Mouse (Mus musculus): ENCODE measurements around the gene Usp32. TPM values are rescaled to one million over a fixed set of nuclear protein-coding genes. Genes with fewer than 3 reads are reported as not detected.

Usp32 gene
- total and polyA plus RNA-seq, 3 experiments = 9.9 to 163 (median 24.9) TPM

DNA sequence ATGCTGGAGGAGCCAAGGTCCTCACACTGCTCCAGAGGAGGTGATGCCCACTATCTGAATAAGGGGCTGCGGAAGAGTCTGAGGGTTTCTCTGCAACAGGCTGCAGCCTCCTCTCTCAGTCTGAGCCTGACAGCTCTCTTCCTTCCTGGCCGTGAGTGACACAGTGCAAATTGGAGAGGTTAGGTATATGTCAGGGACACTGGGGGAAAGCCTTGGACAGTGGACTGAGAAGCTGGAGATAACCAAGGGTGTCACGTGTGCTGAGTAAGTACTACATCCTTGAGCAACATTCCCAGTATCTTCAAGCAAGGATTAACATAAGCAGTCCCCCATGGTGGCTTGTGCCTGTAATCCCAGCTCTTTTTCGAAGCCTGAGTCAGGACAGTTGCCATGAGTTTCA, 38.5 kb upstream of the Usp32 start:
- Histone ChIP-seq H3K36me3 (replicated peaks) (no peaks in the 10 kb centered on the region), H3K4me3 (ENCODE audit: low read depth, low read length) (no peak overlapping the region), H3K27me3 (ENCODE audit: insufficient read depth, low read length) (peaks cover 6% of the 10 kb centered on the region), H3K4me1 (ENCODE audit: insufficient read depth, low read depth, low read length) (peaks cover 16% of the 10 kb centered on the region), H3K9me3 (replicated peaks) (no peaks in the 10 kb centered on the region)
- no peak for DNase-seq (ENCODE audit: low spot score)
- TF ChIP-seq GATA1 (IDR thresholded peaks at IDR 0.05; ENCODE audit: borderline replicate concordance, low read length) (no peak), CTCF (IDR thresholded peaks at IDR 0.05; ENCODE audit: low read depth, low read length) (no peak), GATA2 (IDR thresholded peaks at IDR 0.05; ENCODE audit: borderline replicate concordance, low read depth, low read length) (no peak), POLR2AphosphoS5 (IDR thresholded peaks at IDR 0.05; ENCODE audit: insufficient replicate concordance, low read depth, low read length) (no peak), TAL1 (conservative IDR thresholded peaks at IDR 0.05; ENCODE audit: low read depth, low read length) (no peak)
- ATAC-seq (ENCODE audit: extremely low read depth, insufficient number of reproducible peaks, low FRiP score, poor library complexity, severe bottlenecking) = no peak

DNA sequence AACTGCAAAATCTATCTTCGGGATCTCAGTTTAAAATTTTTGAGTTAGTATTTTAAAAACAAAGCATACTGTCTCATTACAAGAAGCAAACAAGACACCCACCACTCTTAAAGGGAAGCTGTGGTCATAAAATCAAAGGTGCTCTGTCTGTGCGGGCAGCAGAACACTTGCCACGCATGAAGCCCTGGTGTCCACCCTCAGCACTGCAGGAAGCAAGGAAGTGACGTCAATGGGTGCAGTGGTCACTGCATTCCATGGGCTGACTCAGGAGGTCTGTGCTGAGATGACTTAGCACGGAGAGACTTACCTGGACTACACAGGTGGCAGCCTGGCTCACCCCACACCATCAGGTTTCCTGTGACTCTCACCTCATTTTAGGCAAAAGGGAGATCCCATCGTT, 37.8 kb upstream of the Usp32 start:
- H3K4me1 ChIP-seq (ENCODE audit: insufficient read depth, low read depth, low read length) = peaks cover 9% of the 10 kb centered on the region
- H3K4me3 ChIP-seq (ENCODE audit: low read depth, low read length) = no peak overlapping the region
- no peaks in the 10 kb centered on the region for H3K9me3 ChIP-seq (replicated peaks)
- TF ChIP-seq POLR2AphosphoS5 (IDR thresholded peaks at IDR 0.05; ENCODE audit: insufficient replicate concordance, low read depth, low read length) (no peak), GATA2 (IDR thresholded peaks at IDR 0.05; ENCODE audit: borderline replicate concordance, low read depth, low read length) (no peak), CTCF (IDR thresholded peaks at IDR 0.05; ENCODE audit: low read depth, low read length) (no peak), TAL1 (conservative IDR thresholded peaks at IDR 0.05; ENCODE audit: low read depth, low read length) (no peak), GATA1 (IDR thresholded peaks at IDR 0.05; ENCODE audit: borderline replicate concordance, low read length) (no peak)
- ATAC-seq (ENCODE audit: extremely low read depth, insufficient number of reproducible peaks, low FRiP score, poor library complexity, severe bottlenecking) (no peak), DNase-seq (ENCODE audit: low spot score) (no peak)
- H3K36me3 ChIP-seq (replicated peaks) = no peaks in the 10 kb centered on the region
- peaks cover 13% of the 10 kb centered on the region for H3K27me3 ChIP-seq (ENCODE audit: insufficient read depth, low read length)

DNA sequence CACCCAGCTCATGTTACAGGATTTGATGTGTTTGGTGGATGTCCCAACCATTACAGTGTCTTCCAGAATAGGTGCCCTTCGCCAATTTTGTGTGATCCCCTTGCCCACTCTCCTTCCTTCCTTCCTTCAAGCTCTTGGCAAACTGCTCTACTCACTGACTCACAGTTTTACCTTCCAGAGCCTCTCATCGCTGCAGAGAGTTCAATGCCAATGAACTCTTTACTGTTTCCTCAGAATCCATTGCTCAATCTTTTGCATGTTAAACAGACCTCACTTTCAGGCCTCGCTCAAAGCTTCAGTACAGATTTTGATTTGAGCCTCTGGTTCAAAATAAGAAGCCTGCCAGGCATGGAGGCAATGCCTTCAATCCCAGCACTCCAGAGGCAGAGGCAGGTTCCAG, 36.0 kb upstream of the Usp32 start:
- Histone ChIP-seq H3K36me3 (replicated peaks) (no peaks in the 10 kb centered on the region), H3K27me3 (ENCODE audit: insufficient read depth, low read length) (peaks cover 18% of the 10 kb centered on the region), H3K9me3 (replicated peaks) (no peaks in the 10 kb centered on the region), H3K4me1 (ENCODE audit: insufficient read depth, low read depth, low read length) (peaks cover 8% of the 10 kb centered on the region; the same call in 1 of the 2 replicates), H3K4me3 (ENCODE audit: low read depth, low read length) (no peak overlapping the region)
- ATAC-seq (ENCODE audit: extremely low read depth, insufficient number of reproducible peaks, low FRiP score, poor library complexity, severe bottlenecking) (no peak), DNase-seq (ENCODE audit: low spot score) (no peak)
- TF ChIP-seq CTCF (IDR thresholded peaks at IDR 0.05; ENCODE audit: low read depth, low read length) (no peak), TAL1 (conservative IDR thresholded peaks at IDR 0.05; ENCODE audit: low read depth, low read length) (no peak), GATA2 (IDR thresholded peaks at IDR 0.05; ENCODE audit: borderline replicate concordance, low read depth, low read length) (no peak), GATA1 (IDR thresholded peaks at IDR 0.05; ENCODE audit: borderline replicate concordance, low read length) (no peak), POLR2AphosphoS5 (IDR thresholded peaks at IDR 0.05; ENCODE audit: insufficient replicate concordance, low read depth, low read length) (no peak)

DNA sequence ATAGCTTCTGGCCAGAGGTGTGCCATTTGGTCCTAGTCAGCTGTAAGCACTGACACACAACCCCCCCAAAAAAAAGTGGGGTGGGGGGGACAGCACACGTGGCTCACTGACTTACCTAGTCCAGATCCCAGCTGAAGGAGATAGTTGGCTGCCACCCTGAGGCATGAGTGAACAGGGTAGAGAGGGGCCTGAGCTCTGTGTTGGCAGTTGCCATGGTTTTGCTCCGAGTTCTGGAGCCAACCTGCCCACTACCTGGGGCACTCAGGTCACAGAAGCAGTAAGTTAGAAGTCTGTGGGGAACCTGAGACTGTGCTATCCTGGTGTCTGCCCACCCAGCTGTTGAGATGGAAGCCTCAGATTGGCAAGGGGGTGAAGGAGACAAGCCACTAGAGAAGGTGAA, 30.9 kb upstream of the Usp32 start:
- no peaks in the 10 kb centered on the region for H3K9me3 ChIP-seq (replicated peaks)
- ATAC-seq (ENCODE audit: extremely low read depth, insufficient number of reproducible peaks, low FRiP score, poor library complexity, severe bottlenecking) (no peak), DNase-seq (ENCODE audit: low spot score) (no peak)
- no peak for TF ChIP-seq TAL1 (conservative IDR thresholded peaks at IDR 0.05; ENCODE audit: low read depth, low read length)
- TF ChIP-seq GATA2 (IDR thresholded peaks at IDR 0.05; ENCODE audit: borderline replicate concordance, low read depth, low read length) = no peak
- no peak for TF ChIP-seq POLR2AphosphoS5 (IDR thresholded peaks at IDR 0.05; ENCODE audit: insufficient replicate concordance, low read depth, low read length)
- TF ChIP-seq CTCF (IDR thresholded peaks at IDR 0.05; ENCODE audit: low read depth, low read length) = no peak
- TF ChIP-seq GATA1 (IDR thresholded peaks at IDR 0.05; ENCODE audit: borderline replicate concordance, low read length) = no peak
- no peaks in the 10 kb centered on the region for H3K36me3 ChIP-seq (replicated peaks)
- peaks cover 15% of the 10 kb centered on the region for H3K27me3 ChIP-seq (ENCODE audit: insufficient read depth, low read length)
- peaks cover 13% of the 10 kb centered on the region for H3K4me1 ChIP-seq (ENCODE audit: insufficient read depth, low read depth, low read length)
- no peak overlapping the region for H3K4me3 ChIP-seq (ENCODE audit: low read depth, low read length)

- Histone ChIP-seq H3K27me3 (ENCODE audit: insufficient read depth, low read length) (peaks cover 15% of the 10 kb centered on the region), H3K9me3 (replicated peaks) (no peaks in the 10 kb centered on the region), H3K4me3 (ENCODE audit: low read depth, low read length) (peak within 1 kb of the TSS; percentile 63; the same call in 1 of the 2 replicates), H3K4me1 (ENCODE audit: insufficient read depth, low read depth, low read length) (peaks cover 13% of the 10 kb centered on the region), H3K36me3 (replicated peaks) (no peaks in the 10 kb centered on the region)
- no peak for TF ChIP-seq POLR2AphosphoS5 (IDR thresholded peaks at IDR 0.05; ENCODE audit: insufficient replicate concordance, low read depth, low read length)
- peak; percentile 73 for TF ChIP-seq CTCF (IDR thresholded peaks at IDR 0.05; ENCODE audit: low read depth, low read length)
- no peak for TF ChIP-seq TAL1 (conservative IDR thresholded peaks at IDR 0.05; ENCODE audit: low read depth, low read length)
- TF ChIP-seq GATA2 (IDR thresholded peaks at IDR 0.05; ENCODE audit: borderline replicate concordance, low read depth, low read length) = no peak
- TF ChIP-seq GATA1 (IDR thresholded peaks at IDR 0.05; ENCODE audit: borderline replicate concordance, low read length) = no peak
- peak; percentile 40 for ATAC-seq (ENCODE audit: extremely low read depth, insufficient number of reproducible peaks, low FRiP score, poor library complexity, severe bottlenecking)
- peak; percentile 71 for DNase-seq (ENCODE audit: low spot score)
These were observed 30.2 kb upstream of the Usp32 start, which contains the start of gene 1700125H20Rik for GRCm38 (mm10) chr11:85170058-85170740. 1700125H20Rik (plus strand) TSS chr11:85170404.

- Histone ChIP-seq H3K9me3 (replicated peaks) (no peaks in the 10 kb centered on the region), H3K4me1 (ENCODE audit: insufficient read depth, low read depth, low read length) (peaks cover 13% of the 10 kb centered on the region), H3K4me3 (ENCODE audit: low read depth, low read length) (no peak overlapping the region), H3K27me3 (ENCODE audit: insufficient read depth, low read length) (0 out of 2 replicates have a peak, but pooled peaks cover 3% of the 10 kb centered on the region), H3K36me3 (replicated peaks) (no peaks in the 10 kb centered on the region)
- DNase-seq (ENCODE audit: low spot score) = no peak
- no peak for ATAC-seq (ENCODE audit: extremely low read depth, insufficient number of reproducible peaks, low FRiP score, poor library complexity, severe bottlenecking)
- TF ChIP-seq GATA1 (IDR thresholded peaks at IDR 0.05; ENCODE audit: borderline replicate concordance, low read length) (no peak), TAL1 (conservative IDR thresholded peaks at IDR 0.05; ENCODE audit: low read depth, low read length) (no peak), GATA2 (IDR thresholded peaks at IDR 0.05; ENCODE audit: borderline replicate concordance, low read depth, low read length) (no peak), POLR2AphosphoS5 (IDR thresholded peaks at IDR 0.05; ENCODE audit: insufficient replicate concordance, low read depth, low read length) (no peak), CTCF (IDR thresholded peaks at IDR 0.05; ENCODE audit: low read depth, low read length) (no peak)
These were observed 27.5 kb upstream of the Usp32 start for GRCm38 (mm10) chr11:85167503-85167902.
